Comparison of ENCODE assay signal across 22 mouse cellular contexts in genomic region chr10:106858106-106858505, GRCm38 (mm10).
DNase-seq lines count a peak whose midpoint lies in the region; TF ChIP-seq lines count a peak whose summit lies in the region.
"Had no signal": no experiment of that assay in that cellular context is flagged by ENCODE, and none has a peak within 500 bp of the region (broad histone marks: within the 10 kb centered on the region; RNA-seq: fewer than 3 reads in every experiment).

No protein-coding gene starts in this region.

- TF ChIP-seq CTCF in left cerebral cortex, adult 2 months (IDR thresholded peaks at IDR 0.05) = no peak

- H3K4me3 ChIP-seq in left cerebral cortex, adult 2 months = no peak overlapping the region
- H3K4me3 ChIP-seq: embryonic facial prominence, embryonic 10.5 days; embryonic facial prominence, embryonic 13.5 days; erythroblast, embryonic 14.5 days; forebrain, embryonic 12.5 days; forebrain, embryonic 15.5 days; heart, adult 2 months; hindbrain, embryonic 10.5 days; hindbrain, embryonic 13.5 days; intestine, embryonic 15.5 days had no signal

- DNase-seq in cerebellum, adult 11-12 months = peak; percentile 5
- DNase-seq in cerebellum, adult 11 months = no peak
- DNase-seq in left cerebral cortex, postnatal 4 days = peak; percentile 3
- no peak for DNase-seq in left cerebral cortex, adult 2 months (ENCODE audit: extremely low spot score in 1 of 2, low spot score in 2 of 2)
- DNase-seq in cerebellum, postnatal 10 days = peak; percentile 60 to 66
- DNase-seq in heart, postnatal 4 days = no peak
- no peak for DNase-seq in kidney, adult 9 months
- DNase-seq: adrenal gland, adult 2 months; adrenal gland, postnatal 14 days; B cell, adult 2 months; embryo, embryonic 11 days; gastrocnemius, postnatal 25 days; heart, adult 2 months; kidney, adult 18-20 months had no signal

- H3K27ac ChIP-seq in left cerebral cortex, adult 2 months = no peak overlapping the region
- H3K27ac ChIP-seq: embryonic facial prominence, embryonic 10.5 days; embryonic facial prominence, embryonic 13.5 days; forebrain, embryonic 12.5 days; forebrain, embryonic 15.5 days; heart, adult 2 months; hindbrain, embryonic 10.5 days; hindbrain, embryonic 13.5 days; intestine, embryonic 15.5 days had no signal

- intact Hi-C loops in left cerebral cortex, postnatal 4 days (cut with DNase I) = no loop called here
- intact Hi-C loops in left cerebral cortex, adult 2 months (cut with DNase I) = no loop called here

Comparison
In these comparisons a context has a peak if more than half of its experiments do, and no peak if none do; other contexts are left out.
1. DNase-seq: peak in cerebellum, adult 11-12 months (single experiment), left cerebral cortex, postnatal 4 days (single experiment) and cerebellum, postnatal 10 days (2 of 2); none in cerebellum, adult 11 months (single experiment), left cerebral cortex, adult 2 months (0 of 2), heart, postnatal 4 days (single experiment) and kidney, adult 9 months (single experiment).